In genomic region chr1:63658016-63658415, GRCm38 (mm10) we compare ENCODE assay signal across 9 mouse cellular contexts. TPM values are rescaled to one million over a fixed set of nuclear protein-coding genes. Genes with fewer than 3 reads are reported as not detected.
DNase-seq lines count a peak whose midpoint lies in the region; ATAC-seq lines count a peak whose summit lies in the region.
"Had no signal": no experiment of that assay in that cellular context is flagged by ENCODE, and none has a peak within 500 bp of the region (broad histone marks: within the 10 kb centered on the region; RNA-seq: fewer than 3 reads in every experiment).

No protein-coding gene starts in this region.

- no peaks in the 10 kb centered on the region for H3K9me3 ChIP-seq in hindbrain, embryonic 10.5 days
- no peaks in the 10 kb centered on the region for H3K9me3 ChIP-seq in hindbrain, embryonic 13.5 days
- H3K9me3 ChIP-seq: midbrain, embryonic 12.5 days had no signal

- ATAC-seq in hindbrain, embryonic 13.5 days (ENCODE audit: low FRiP score): no peak

- 17% methylated on average over 6 of the region's 6 CpGs for WGBS in hindbrain, embryonic 10.5 days
- 15% methylated on average over 6 of the region's 6 CpGs for WGBS in hindbrain, embryonic 13.5 days

- no peak overlapping the region for H3K27ac ChIP-seq in hindbrain, embryonic 10.5 days
- H3K27ac ChIP-seq in hindbrain, embryonic 13.5 days: no peak overlapping the region
- H3K27ac ChIP-seq: midbrain, embryonic 12.5 days had no signal

- no peak overlapping the region for H3K4me3 ChIP-seq in hindbrain, embryonic 10.5 days
- H3K4me3 ChIP-seq in hindbrain, embryonic 13.5 days: no peak overlapping the region
- H3K4me3 ChIP-seq: midbrain, embryonic 12.5 days had no signal

- peak; percentile 69 for DNase-seq in hindbrain, embryonic 10.5 days (ENCODE audit: low spot score)
- peak; percentile 91 for DNase-seq in NIH3T3 (ENCODE audit: low read depth)
- peak; percentile 53 for DNase-seq in cerebellum, adult 9-10 months
- DNase-seq in frontal cortex, postnatal 36 days (ENCODE audit: low spot score in 2 of 2): peak; percentile 45 to 75
- DNase-seq in layer of hippocampus, postnatal 14 days (ENCODE audit: low spot score in 2 of 2): peak; percentile 56 to 59
- peak; percentile 90 for DNase-seq in mesoderm, embryonic 11.5 days (ENCODE audit: low read depth, low spot score)
- DNase-seq in spleen, postnatal 10 days (ENCODE audit: low spot score in 2 of 2): peak; percentile 17 to 67

- H3K9ac ChIP-seq in hindbrain, embryonic 13.5 days: no peak overlapping the region
- H3K9ac ChIP-seq: midbrain, embryonic 12.5 days had no signal

- H3K27me3 ChIP-seq in hindbrain, embryonic 10.5 days (ENCODE audit: insufficient read depth, poor library complexity, severe bottlenecking): no peaks in the 10 kb centered on the region
- no peaks in the 10 kb centered on the region; the same call in 1 of the 2 replicates for H3K27me3 ChIP-seq in hindbrain, embryonic 13.5 days

- no peaks in the 10 kb centered on the region for H3K36me3 ChIP-seq in hindbrain, embryonic 10.5 days
- no peaks in the 10 kb centered on the region for H3K36me3 ChIP-seq in hindbrain, embryonic 13.5 days
- H3K36me3 ChIP-seq: midbrain, embryonic 12.5 days had no signal

- H3K4me2 ChIP-seq in hindbrain, embryonic 13.5 days: no peak overlapping the region
- H3K4me2 ChIP-seq: midbrain, embryonic 12.5 days had no signal

- H3K4me1 ChIP-seq in hindbrain, embryonic 10.5 days (replicated peaks): no peaks in the 10 kb centered on the region
- no peaks in the 10 kb centered on the region for H3K4me1 ChIP-seq in hindbrain, embryonic 13.5 days (replicated peaks)
- H3K4me1 ChIP-seq: midbrain, embryonic 12.5 days had no signal

RNA-seq across cellular contexts. Expression of gene Dytn, which starts 28.7 kb away (rescaled TPM):
- 0.05 TPM in 1 of 2 replicates, not detected in the other for polyA plus RNA-seq in hindbrain, embryonic 10.5 days (2016; fragmentation: Nextera tagmentation; extraction: Ambion mirVana)
- polyA plus RNA-seq in hindbrain, embryonic 13.5 days (2015; fragmentation: Nextera tagmentation; extraction: Ambion mirVana): 0.12 and 0.18 TPM in 2 replicates
- total RNA-seq in layer of hippocampus, postnatal 14 days (2021): under 1 TPM in 1 of 2 experiments, not detected in 1; 0.21 TPM
- polyA plus RNA-seq: midbrain, embryonic 12.5 days had no signal

RNA-seq across cellular contexts. Expression of gene Gm39653, which starts 42.2 kb away (rescaled TPM):
- polyA plus RNA-seq in hindbrain, embryonic 10.5 days (2016; fragmentation: Nextera tagmentation; extraction: Ambion mirVana): not detected in 2 replicates
- 0.18 TPM in 1 of 2 replicates, not detected in the other for polyA plus RNA-seq in hindbrain, embryonic 13.5 days (2015; fragmentation: Nextera tagmentation; extraction: Ambion mirVana)
- total RNA-seq in layer of hippocampus, postnatal 14 days (2021): not detected
- polyA plus RNA-seq: midbrain, embryonic 12.5 days had no signal
